Mouse (Mus musculus) ovary, adult 18-20 months (tissue): ENCODE results near the gene Pnlip.

ENCODE experiments used
- DNase-seq: peaks from one replicate; pipeline ENCODE4 v3.0.0; 2022; ENCODE audit warnings: low spot score, mixed read lengths

Pnlip gene

GRCm38 (mm10) chr19:58652198-58652597 lies at the start of gene Pnlip:
Pnlip (plus strand) TSS chr19:58652498.
- DNase-seq, result no peak

DNA sequence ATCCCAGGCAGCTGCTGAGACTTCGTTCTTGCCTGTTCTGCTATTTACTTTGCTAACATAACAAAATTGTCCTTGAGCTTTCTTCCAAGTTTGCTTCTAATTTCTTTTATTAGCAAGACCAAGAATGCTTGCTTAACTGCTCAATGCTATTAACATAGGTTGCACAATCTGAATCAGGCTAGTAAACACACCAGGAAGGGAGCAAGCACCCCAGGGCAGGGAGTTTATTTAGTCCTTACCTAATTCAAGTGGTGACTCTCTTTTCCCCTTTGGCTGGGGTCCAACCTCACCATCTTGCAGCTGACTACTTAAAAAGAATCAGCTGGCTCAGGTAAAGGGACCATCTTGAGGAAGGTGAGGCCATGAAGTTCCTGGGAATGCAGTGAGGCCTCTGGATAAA lies 42.6 kb upstream of the Pnlip start:
- DNase-seq, result no peak

- DNase-seq, result no peak
These were observed 39.6 kb upstream of the Pnlip start for GRCm38 (mm10) chr19:58612745-58613144.

GRCm38 (mm10) chr19:58616606-58617005 lies 35.7 kb upstream of the Pnlip start:
- no peak for DNase-seq

DNA sequence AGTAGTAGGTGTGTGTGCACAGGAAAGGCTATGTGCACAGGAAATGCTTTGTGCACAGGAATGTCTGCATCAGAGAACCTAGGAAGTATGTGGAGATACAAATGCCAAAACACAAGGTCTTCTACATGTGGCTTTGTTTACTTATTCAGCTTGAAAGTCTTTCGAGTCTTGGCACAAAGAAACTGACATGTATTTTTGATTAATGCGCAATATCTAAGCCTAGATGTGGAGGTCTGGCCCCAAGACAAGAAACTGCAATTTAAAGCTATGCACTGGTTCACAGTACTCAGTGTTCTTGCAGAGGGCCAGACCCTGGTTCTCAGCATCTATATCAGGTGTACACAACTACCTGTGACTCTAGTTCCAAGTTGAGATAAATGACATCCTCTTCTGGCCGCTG lies 31.6 kb upstream of the Pnlip start:
- DNase-seq, result no peak

DNA sequence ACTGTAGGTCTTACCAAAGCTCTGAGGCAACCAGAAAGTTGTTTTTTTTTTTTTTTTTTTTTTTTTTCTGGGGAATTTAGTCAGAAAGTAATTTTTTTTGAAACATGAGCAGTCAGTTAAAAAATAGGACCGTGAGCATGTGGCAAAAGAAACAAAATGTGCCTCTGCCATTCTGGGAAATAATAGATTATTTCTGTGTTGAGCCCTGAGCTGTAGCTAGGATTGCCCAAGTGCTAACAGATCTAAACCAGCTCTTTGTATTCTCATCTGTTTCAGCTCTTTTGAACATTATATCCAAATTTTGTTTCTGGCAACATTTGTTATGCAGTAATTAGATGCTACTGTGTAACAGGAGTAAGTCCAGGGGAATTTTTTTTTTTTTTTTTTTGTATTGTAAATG lies 30.7 kb upstream of the Pnlip start:
- DNase-seq, result no peak

- no peak for DNase-seq
These were observed 27.5 kb upstream of the Pnlip start for GRCm38 (mm10) chr19:58624799-58625198.

DNA sequence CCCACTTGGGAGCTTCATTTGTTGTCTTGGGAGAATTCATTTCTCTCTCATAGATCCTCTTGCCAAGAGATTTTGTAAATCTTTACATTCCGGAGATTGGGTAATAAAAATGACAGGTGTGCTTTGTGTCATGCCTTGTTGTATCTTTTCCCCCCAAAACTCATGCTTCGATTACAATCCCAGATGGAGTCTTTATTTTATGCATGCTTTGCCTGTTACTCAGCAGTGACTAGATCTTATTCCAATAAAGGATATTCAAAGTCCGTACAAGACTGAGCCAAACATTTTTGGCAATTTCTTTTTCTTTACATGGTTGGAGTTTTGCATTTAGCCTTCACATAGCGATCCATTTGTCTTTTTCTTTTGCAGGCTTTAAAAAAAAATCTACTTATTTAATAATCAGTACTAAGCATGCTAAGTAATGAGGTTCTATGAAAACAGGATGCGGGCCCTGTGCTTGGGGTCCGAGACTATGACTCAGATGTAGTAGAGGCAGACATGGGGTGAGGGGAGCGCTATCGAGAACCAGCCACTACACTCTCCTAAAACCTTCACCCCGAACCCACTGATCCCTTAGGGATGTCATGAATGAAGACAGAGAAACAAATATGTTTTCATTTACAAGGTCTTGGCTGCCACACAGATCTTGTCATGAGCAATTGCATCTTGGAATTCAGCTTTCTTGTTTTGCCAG lies 26.9 kb upstream of the Pnlip start:
- no peak for DNase-seq

DNA sequence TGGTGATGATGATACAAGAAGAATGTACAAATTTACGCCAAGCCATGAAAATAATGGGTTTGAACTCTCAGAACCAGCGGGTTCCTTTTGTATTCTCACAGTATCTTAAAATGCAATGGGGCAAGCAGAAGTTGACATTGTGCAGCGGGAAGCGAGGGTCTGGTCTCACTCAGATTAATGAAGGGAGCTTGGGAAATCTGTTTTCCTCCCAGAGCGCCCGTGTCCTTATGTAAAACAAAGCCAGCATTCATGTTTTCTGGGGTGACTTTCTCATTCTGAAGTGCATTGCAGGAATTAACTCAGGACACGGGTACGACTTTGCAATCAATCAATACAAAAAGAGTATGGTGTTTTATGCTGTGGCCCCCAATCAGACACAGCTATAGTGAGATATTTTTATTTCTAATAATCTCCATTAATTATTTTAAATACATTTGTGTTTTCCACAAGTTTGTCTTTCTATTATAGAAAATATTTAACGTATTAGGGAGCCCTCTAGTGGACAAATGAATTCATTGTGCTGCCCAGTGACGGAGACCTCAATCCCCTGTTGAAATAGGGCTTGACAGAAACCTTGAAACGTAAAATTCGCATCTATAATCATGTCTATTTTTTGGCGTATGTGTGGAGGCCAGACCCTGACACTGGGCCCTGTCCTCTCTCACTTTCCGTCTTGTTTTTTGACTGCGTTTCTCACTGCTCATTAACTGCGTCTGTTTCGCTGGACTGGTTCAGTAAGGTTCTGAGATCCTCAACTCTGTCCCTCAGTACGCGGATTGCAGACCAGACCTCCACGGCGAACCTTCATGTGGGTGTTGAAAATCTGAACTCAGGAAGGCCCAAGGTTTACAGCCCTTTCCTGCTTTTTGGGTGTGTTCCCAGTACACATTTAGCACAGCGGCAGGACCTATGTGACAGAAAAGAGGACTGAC lies 24.6 kb upstream of the Pnlip start:
- no peak for DNase-seq

- DNase-seq, result no peak
These were observed 22.9 kb upstream of the Pnlip start for GRCm38 (mm10) chr19:58629351-58629773.

DNA sequence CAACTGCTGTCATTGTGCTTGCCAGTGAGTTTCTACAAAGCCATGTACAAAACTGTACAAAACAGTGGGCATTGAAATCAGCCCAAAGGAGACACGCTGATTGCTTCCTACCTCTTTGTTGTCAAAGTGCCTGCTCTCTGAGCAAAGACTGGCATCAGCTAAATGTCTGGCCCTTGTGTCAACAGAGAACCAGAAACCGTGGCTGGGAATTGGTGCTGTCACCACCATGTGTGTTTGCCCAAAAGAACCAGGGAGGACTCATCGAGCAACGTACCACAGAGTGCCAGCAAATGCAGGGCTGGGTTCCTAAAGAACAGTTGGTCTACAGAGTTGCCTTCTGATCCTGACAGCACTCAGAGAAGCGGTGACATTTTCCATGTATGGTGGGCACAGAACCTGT lies 2.3 kb upstream of the Pnlip start:
- no peak for DNase-seq

DNA sequence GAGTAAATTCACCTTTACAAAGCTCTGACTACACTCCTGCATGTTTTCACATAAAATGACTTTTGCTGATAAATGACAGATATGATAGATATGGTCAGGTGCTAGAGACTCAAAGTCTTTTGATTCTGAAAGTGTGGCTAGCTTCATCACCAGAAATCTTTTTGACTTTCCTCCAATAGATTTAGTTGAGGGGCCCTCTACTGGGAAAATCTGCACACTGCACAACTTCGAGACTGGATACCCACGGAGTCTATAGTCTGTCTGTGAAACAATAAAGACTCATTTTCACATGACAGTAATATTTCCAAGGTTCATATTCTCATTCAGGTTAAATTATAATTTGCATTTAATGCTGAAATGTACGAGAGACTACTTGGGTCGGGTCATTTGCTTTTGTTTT lies 9.8 kb downstream of the Pnlip start:
- no peak for DNase-seq

- no peak for DNase-seq
These were observed 11.0 kb downstream of the Pnlip start for GRCm38 (mm10) chr19:58663317-58663716.

DNA sequence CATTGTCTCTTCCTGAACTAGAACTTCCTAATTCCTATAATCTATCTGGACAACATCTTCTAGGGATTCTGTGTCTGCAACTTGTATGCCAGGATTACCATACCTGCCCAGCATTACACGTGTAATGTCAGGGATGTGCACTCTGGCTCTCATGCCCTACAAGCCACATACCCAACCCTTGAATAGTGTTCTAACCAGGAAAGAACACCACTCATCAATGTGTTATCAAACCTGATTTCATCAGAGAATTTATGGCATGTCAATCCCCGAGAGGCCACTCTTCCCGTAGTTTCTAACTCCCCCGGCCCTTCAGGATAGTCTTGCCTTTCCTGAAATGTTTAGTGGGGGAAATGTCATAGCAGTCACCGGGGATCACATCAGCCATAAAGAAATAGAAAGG lies 12.6 kb downstream of the Pnlip start:
- no peak for DNase-seq

- peak; percentile 6 for DNase-seq
These were observed 22.3 kb downstream of the Pnlip start for GRCm38 (mm10) chr19:58674644-58675043.

GRCm38 (mm10) chr19:58677117-58677516 lies 24.8 kb downstream of the Pnlip start:
- no peak for DNase-seq

GRCm38 (mm10) chr19:58688933-58689332 lies 36.6 kb downstream of the Pnlip start:
- no peak for DNase-seq

- DNase-seq, result no peak
These were observed 43.0 kb downstream of the Pnlip start for GRCm38 (mm10) chr19:58695314-58695713.

DNA sequence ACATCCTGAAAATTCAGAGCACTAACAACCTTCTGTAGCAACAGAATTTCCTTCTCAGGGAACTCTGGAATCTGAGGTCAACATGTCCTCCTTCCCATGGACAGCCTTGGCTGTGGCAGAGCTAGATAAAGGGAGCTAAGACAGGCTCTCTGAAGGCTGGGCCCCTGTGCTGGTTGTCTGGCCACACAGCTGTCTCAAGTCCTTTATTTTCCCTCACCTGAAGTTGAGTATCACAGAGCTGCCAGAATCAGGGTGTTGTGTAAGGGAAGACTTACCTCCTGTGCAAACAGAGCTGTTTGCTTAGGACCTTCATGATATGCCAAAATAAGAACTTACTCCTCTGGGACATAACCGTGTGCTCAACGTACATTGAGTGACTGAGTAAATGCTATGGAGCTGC lies 43.9 kb downstream of the Pnlip start:
- DNase-seq, result peak; percentile 37

- no peak for DNase-seq
These were observed 52.3 kb downstream of the Pnlip start for GRCm38 (mm10) chr19:58704556-58704955.

DNA sequence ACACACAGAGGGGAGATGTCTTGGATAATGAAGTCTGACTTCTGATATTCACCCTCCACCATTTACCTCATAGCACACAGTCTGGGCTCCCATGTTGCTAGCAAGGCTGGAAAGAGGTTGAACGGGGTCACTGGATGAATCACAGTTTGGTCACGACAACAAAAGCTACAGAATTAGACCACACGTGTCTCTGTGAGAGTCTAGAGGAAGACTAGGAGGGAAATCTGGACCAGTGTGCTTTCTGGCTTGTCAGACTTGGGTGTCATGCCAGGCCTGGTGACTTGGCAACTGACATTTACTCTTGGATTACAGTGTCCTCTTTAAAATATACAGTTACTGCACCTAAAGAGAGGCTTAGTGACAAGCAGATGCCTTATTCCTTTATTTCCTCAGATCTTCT lies 56.3 kb downstream of the Pnlip start:
- no peak for DNase-seq

GRCm38 (mm10) chr19:58717925-58718324 lies 65.6 kb downstream of the Pnlip start:
- no peak for DNase-seq

DNA sequence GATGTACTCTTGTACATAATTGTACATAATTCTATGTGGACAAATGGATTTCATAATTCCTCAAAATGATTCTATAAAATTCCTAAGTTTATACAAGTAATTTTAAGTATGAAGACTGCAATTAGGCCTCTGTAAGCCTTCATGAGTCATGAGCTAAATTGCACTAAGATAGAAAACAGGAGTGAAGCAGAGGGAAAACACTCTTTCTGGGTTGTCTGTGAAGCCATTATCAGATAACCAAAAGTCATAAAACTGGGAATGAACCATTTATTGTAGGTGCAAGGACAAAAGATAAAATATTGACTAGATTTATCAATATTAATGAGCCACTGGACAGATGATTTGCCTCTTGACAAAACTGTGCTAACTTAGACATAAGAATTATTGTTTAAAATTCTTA lies 68.1 kb downstream of the Pnlip start:
- no peak for DNase-seq
